Mouse (Mus musculus): ENCODE results near the gene Gpr171.
A peak's percentile ranks its signal among the peaks of the same experiment; 100 is the strongest.

- TF ChIP-seq RAD21 (IDR thresholded peaks at IDR 0.05; ENCODE audit: low read depth, low read length), result peak; percentile 90
- TF ChIP-seq USF1 (IDR thresholded peaks at IDR 0.05; ENCODE audit: low read depth, low read length), result no peak
- TF ChIP-seq CTCF (conservative IDR thresholded peaks at IDR 0.05 in 1 of 2, IDR thresholded peaks at IDR 0.05 in 1 of 2; ENCODE audit: low read depth in 2 of 2, low read length in 2 of 2), result peak; percentile 89 to 92; a peak in 3 of 4 replicates
- peak; percentile 91; the same call in 1 of the 2 replicates for TF ChIP-seq MAFK (IDR thresholded peaks at IDR 0.05; ENCODE audit: insufficient replicate concordance, low read length)
- no peak for TF ChIP-seq POLR2A (IDR thresholded peaks at IDR 0.05; ENCODE audit: low read depth, low read length)
- TF ChIP-seq RCOR1 (conservative IDR thresholded peaks at IDR 0.05; ENCODE audit: low read depth, low read length), result no peak
- peak; percentile 58; the same call in 1 of the 2 replicates for TF ChIP-seq EP300 (IDR thresholded peaks at IDR 0.05; ENCODE audit: low read length)
These were observed 22.3 kb downstream of the Gpr171 start for GRCm38 (mm10) chr3:59079327-59079726.
